Mouse (Mus musculus): ENCODE results near the gene Ppif. TPM values are rescaled to one million over a fixed set of nuclear protein-coding genes. Genes with fewer than 3 reads are reported as not detected.
A peak's percentile ranks its signal among the peaks of the same experiment; 100 is the strongest.

Gene Ppif
- polyA plus RNA-seq, 1 experiment from 2014 or later: 13.8 TPM

GRCm38 (mm10) chr14:25667587-25667986 lies 26.4 kb upstream of the Ppif start:
- no peaks in the 10 kb centered on the region for H3K27me3 ChIP-seq (replicated peaks; ENCODE audit: insufficient read depth, low read length)
- no peak overlapping the region for H3K4me3 ChIP-seq (ENCODE audit: low read depth, low read length)
- TF ChIP-seq EP300 (IDR thresholded peaks at IDR 0.05): no peak
- TF ChIP-seq CTCF (IDR thresholded peaks at IDR 0.05): no peak
- no peaks in the 10 kb centered on the region for H3K9me3 ChIP-seq (ENCODE audit: low read length)
- peaks cover 13% of the 10 kb centered on the region for H3K36me3 ChIP-seq (ENCODE audit: insufficient read depth, low read length)
- H3K4me2 ChIP-seq (replicated peaks; ENCODE audit: low read depth, low read length): no peak overlapping the region
- no peak for DNase-seq (ENCODE audit: low spot score)
- no peaks in the 10 kb centered on the region for H3K4me1 ChIP-seq (ENCODE audit: insufficient read depth, low read depth, low read length)
- no peak overlapping the region for H3K27ac ChIP-seq (ENCODE audit: low read length)
- no peak overlapping the region for H3K9ac ChIP-seq (replicated peaks; ENCODE audit: low read depth)
- ATAC-seq: no peak
- 51% methylated on average over 3 of the region's 3 CpGs for WGBS

- H3K4me3 ChIP-seq (ENCODE audit: low read depth, low read length): no peak overlapping the region
- H3K27me3 ChIP-seq (replicated peaks; ENCODE audit: insufficient read depth, low read length): no peaks in the 10 kb centered on the region
- ATAC-seq (no peak), DNase-seq (ENCODE audit: low spot score) (no peak)
- 43% methylated on average over 7 of the region's 7 CpGs for WGBS
- no peaks in the 10 kb centered on the region for H3K4me1 ChIP-seq (ENCODE audit: insufficient read depth, low read depth, low read length)
- TF ChIP-seq EP300 (IDR thresholded peaks at IDR 0.05): no peak
- TF ChIP-seq CTCF (IDR thresholded peaks at IDR 0.05): no peak
- H3K36me3 ChIP-seq (ENCODE audit: insufficient read depth, low read length): no peaks in the 10 kb centered on the region
- H3K27ac ChIP-seq (ENCODE audit: low read length): no peak overlapping the region
- no peaks in the 10 kb centered on the region for H3K9me3 ChIP-seq (ENCODE audit: low read length)
- no peak overlapping the region for H3K4me2 ChIP-seq (replicated peaks; ENCODE audit: low read depth, low read length)
- H3K9ac ChIP-seq (replicated peaks; ENCODE audit: low read depth): no peak overlapping the region
Measured at GRCm38 (mm10) chr14:25679625-25680024, 14.3 kb upstream of the Ppif start.

DNA sequence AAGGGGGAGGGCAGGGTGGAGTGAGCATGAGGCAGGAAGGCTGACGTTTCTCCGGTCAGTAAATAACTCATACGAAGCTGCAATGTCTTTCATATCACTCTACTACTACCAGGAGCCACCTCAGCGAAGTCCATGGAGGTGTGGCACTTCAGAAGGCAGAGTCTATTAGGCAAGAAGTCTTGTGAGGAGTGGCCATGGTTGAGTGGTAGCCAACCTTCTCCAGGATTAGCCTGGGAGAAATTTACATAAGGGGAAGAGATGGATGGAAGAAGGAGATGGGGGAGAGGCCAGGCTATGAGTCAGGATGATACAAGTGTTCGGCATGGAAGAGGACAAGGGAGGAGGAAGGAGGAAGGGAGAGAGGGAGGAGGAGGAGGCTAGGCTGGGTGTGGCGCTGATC lies 11.9 kb upstream of the Ppif start:
- Histone ChIP-seq H3K9me3 (ENCODE audit: low read length) (no peaks in the 10 kb centered on the region), H3K9ac (replicated peaks; ENCODE audit: low read depth) (no peak overlapping the region), H3K4me3 (ENCODE audit: low read depth, low read length) (no peak overlapping the region), H3K4me1 (ENCODE audit: insufficient read depth, low read depth, low read length) (no peaks in the 10 kb centered on the region; the same call in 1 of the 2 replicates), H3K4me2 (replicated peaks; ENCODE audit: low read depth, low read length) (no peak overlapping the region), H3K27me3 (replicated peaks; ENCODE audit: insufficient read depth, low read length) (no peaks in the 10 kb centered on the region), H3K36me3 (ENCODE audit: insufficient read depth, low read length) (no peaks in the 10 kb centered on the region), H3K27ac (ENCODE audit: low read length) (no peak overlapping the region)
- peak; percentile 47; the same call in 1 of the 2 replicates for ATAC-seq
- peak; percentile 63 for DNase-seq (ENCODE audit: low spot score)
- TF ChIP-seq EP300 (IDR thresholded peaks at IDR 0.05): no peak
- 54% methylated on average over 6 of the region's 6 CpGs for WGBS

DNA sequence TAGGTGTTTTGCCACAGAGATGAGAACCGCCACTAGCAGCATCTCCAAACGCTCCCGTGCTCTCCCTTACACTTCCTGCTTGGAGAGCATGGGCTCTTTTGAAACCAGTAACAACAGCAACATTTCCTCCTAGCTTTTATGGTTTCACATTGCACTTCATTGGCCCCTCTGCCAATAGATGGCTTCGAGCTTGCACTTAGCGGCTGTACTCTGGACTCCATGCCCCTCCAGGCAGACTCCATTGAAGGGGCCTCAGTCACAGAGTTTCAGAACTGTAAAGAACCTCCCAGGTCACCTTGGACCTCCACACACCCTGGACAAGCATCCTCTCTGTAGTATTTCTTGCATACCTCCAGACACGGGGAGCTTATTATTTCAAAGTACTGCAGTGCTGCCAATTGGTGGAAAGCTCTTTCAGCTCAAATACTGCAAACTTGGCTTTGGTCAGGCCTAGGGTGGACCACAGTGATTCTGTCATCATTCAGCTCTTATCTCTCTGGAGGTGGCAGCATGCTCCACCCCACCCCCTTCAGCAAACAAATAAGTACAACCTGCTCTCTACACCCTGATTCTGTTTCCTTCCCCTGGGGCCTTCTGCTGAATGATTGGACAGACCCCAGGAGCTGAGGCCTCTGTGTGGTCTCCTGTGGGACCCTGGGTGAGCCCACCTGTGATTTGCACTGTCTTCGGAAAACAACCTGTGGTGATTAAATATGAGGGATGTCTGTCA lies 7.6 kb upstream of the Ppif start:
- no peaks in the 10 kb centered on the region for H3K36me3 ChIP-seq (ENCODE audit: insufficient read depth, low read length)
- no peak overlapping the region for H3K9ac ChIP-seq (replicated peaks; ENCODE audit: low read depth)
- H3K4me2 ChIP-seq (replicated peaks; ENCODE audit: low read depth, low read length): no peak overlapping the region
- no peaks in the 10 kb centered on the region for H3K27me3 ChIP-seq (replicated peaks; ENCODE audit: insufficient read depth, low read length)
- no peak overlapping the region for H3K4me3 ChIP-seq (ENCODE audit: low read depth, low read length)
- H3K4me1 ChIP-seq (ENCODE audit: insufficient read depth, low read depth, low read length): no peaks in the 10 kb centered on the region; the same call in 1 of the 2 replicates
- no peak for TF ChIP-seq CTCF (IDR thresholded peaks at IDR 0.05)
- TF ChIP-seq EP300 (IDR thresholded peaks at IDR 0.05): no peak
- H3K27ac ChIP-seq (ENCODE audit: low read length): no peak overlapping the region
- WGBS: 43% methylated on average over 7 of the region's 7 CpGs
- peak; percentile 50 for ATAC-seq
- DNase-seq (ENCODE audit: low spot score): no peak
- H3K9me3 ChIP-seq (ENCODE audit: low read length): no peaks in the 10 kb centered on the region

- H3K27me3 ChIP-seq (replicated peaks; ENCODE audit: insufficient read depth, low read length): no peaks in the 10 kb centered on the region
- TF ChIP-seq EP300 (IDR thresholded peaks at IDR 0.05): no peak
- no peak for TF ChIP-seq CTCF (IDR thresholded peaks at IDR 0.05)
- 52% methylated on average over 10 of the region's 10 CpGs for WGBS
- H3K4me1 ChIP-seq (ENCODE audit: insufficient read depth, low read depth, low read length): no peaks in the 10 kb centered on the region; the same call in 1 of the 2 replicates
- H3K36me3 ChIP-seq (ENCODE audit: insufficient read depth, low read length): no peaks in the 10 kb centered on the region
- ATAC-seq (peak; percentile 77), DNase-seq (ENCODE audit: low spot score) (no peak)
- H3K27ac ChIP-seq (ENCODE audit: low read length): 0 out of 2 replicates have a peak overlapping the region, but pooled peaks have one; percentile 15
- H3K4me2 ChIP-seq (replicated peaks; ENCODE audit: low read depth, low read length): no peak overlapping the region
- H3K4me3 ChIP-seq (ENCODE audit: low read depth, low read length): no peak overlapping the region
- no peak overlapping the region for H3K9ac ChIP-seq (replicated peaks; ENCODE audit: low read depth)
- H3K9me3 ChIP-seq (ENCODE audit: low read length): no peaks in the 10 kb centered on the region
Measured at GRCm38 (mm10) chr14:25686983-25687901, 6.7 kb upstream of the Ppif start.

DNA sequence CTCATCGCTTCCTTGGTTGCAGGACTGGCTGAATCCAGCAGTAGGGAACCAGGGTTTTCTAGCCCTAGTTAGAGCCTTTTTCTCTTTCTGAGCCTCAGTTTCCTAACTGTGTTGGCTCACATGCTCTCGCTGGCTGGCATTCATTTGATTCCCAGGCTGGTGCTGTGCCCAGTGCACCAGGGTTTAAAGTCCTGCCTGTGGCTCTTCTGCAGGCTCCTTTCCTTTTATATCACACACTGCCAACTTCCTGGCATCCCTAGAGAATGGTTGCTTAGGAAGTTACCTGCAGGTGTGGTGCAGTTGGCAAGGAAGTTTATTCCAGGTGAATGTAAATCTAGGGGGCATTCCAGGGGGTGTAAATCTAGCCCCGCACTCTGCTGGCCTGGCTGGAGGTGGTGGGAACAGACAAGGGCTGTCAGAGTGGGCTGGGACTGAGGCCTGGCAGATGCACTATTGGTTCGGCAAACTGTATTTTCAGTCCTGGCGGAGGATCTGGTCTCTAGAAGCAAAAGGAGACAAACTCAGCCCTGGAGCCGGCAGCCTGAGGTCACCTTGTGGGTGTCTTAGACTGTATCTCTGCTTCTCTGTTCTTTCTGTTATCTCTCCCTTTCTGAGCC lies 575 bp upstream of the Ppif start:
- Histone ChIP-seq H3K9me3 (ENCODE audit: low read length) (no peaks in the 10 kb centered on the region), H3K4me2 (replicated peaks; ENCODE audit: low read depth, low read length) (peak overlapping the region; percentile 90), H3K27me3 (replicated peaks; ENCODE audit: insufficient read depth, low read length) (no peaks in the 10 kb centered on the region), H3K36me3 (ENCODE audit: insufficient read depth, low read length) (0 out of 2 replicates have a peak, but pooled peaks cover 5% of the 10 kb centered on the region), H3K4me3 (ENCODE audit: low read depth, low read length) (peak overlapping the region; percentile 77; the same call in 1 of the 2 replicates), H3K9ac (replicated peaks; ENCODE audit: low read depth) (no peak overlapping the region), H3K27ac (ENCODE audit: low read length) (peak overlapping the region; percentile 33; the same call in 1 of the 2 replicates), H3K4me1 (ENCODE audit: insufficient read depth, low read depth, low read length) (peaks cover 4% of the 10 kb centered on the region; the same call in 1 of the 2 replicates)
- WGBS: 54% methylated on average over 6 of the region's 6 CpGs
- DNase-seq (ENCODE audit: low spot score): no peak
- no peak for TF ChIP-seq CTCF (IDR thresholded peaks at IDR 0.05)
- no peak for TF ChIP-seq EP300 (IDR thresholded peaks at IDR 0.05)
- peak; percentile 20 for ATAC-seq
